Mouse (Mus musculus): ENCODE results near the gene Gm5849. TPM values are rescaled to one million over a fixed set of nuclear protein-coding genes. Genes with fewer than 3 reads are reported as not detected.
"Not testable (repeated sequence)": the region's sequence is repeated elsewhere in the genome, so short reads cannot be mapped to it uniquely, and the experiment has no call there.

Gm5849 gene
- total RNA-seq (2012; rRNA removed) (not detected in 2 replicates), total RNA-seq (2014; rRNA removed) (not detected in 2 replicates), polyA plus RNA-seq (2012; ENCODE audit: insufficient read length, low read depth) (not detected in 2 replicates)

- H3K4me2 ChIP-seq (ENCODE audit: insufficient read depth, low read depth, poor library complexity, severe bottlenecking); dilution Hi-C loops (cut with MboI; ENCODE audit: extremely low pct_ligation_motif_present, extremely low pct_unique_long_range_greater_than_20kb, low sequenced_read_pairs): not testable (repeated sequence)
These were observed at the start of gene Gm5849 for GRCm38 (mm10) chr3:90777776-90778175. Gene Gm5849 (minus strand): TSS chr3:90777876.

GRCm38 (mm10) chr3:90749658-90750057, 28.0 kb downstream of the Gm5849 start:
- Histone ChIP-seq H3K27ac (ENCODE audit: insufficient read depth, low read depth) (no peak overlapping the region), H3K9ac (ENCODE audit: insufficient read depth, low read depth) (no peak overlapping the region), H3K79me2 (replicated peaks; ENCODE audit: control insufficient read depth, extremely low read depth, insufficient read depth, poor library complexity, severe bottlenecking) (no peaks in the 10 kb centered on the region), H3K9me3 (replicated peaks; ENCODE audit: low read length) (no peaks in the 10 kb centered on the region), H3K27me3 (replicated peaks) (peaks cover 44% of the 10 kb centered on the region), H3K4me2 (ENCODE audit: insufficient read depth, low read depth, poor library complexity, severe bottlenecking) (no peak overlapping the region), H3K36me3 (replicated peaks in 1 of 2; ENCODE audit: control insufficient read depth in 1 of 2, insufficient read depth in 1 of 2, low read length in 1 of 2) (no peaks in the 10 kb centered on the region), H3K4me1 (ENCODE audit: control insufficient read depth in 1 of 2, insufficient read depth in 2 of 2) (no peaks in the 10 kb centered on the region), H3K4me3 (replicated peaks in 1 of 3; ENCODE audit: low read depth in 2 of 3, low read length in 2 of 3, poor library complexity in 1 of 3) (no peak overlapping the region)
- DNase-seq (ENCODE audit: extremely low read depth): no peak
- TF ChIP-seq EP300 (IDR thresholded peaks at IDR 0.05; ENCODE audit: low read length): no peak
- no peak for TF ChIP-seq TBP (conservative IDR thresholded peaks at IDR 0.05; ENCODE audit: low read depth, low read length)
- no peak for TF ChIP-seq CTCF (conservative IDR thresholded peaks at IDR 0.05 in 1 of 2, IDR thresholded peaks at IDR 0.05 in 1 of 2; ENCODE audit: low read depth in 2 of 2, low read length in 2 of 2)
- TF ChIP-seq PAX5 (IDR thresholded peaks at IDR 0.05; ENCODE audit: low read length): no peak
- TF ChIP-seq CHD2 (IDR thresholded peaks at IDR 0.05; ENCODE audit: low read length): no peak
- TF ChIP-seq MEF2A (IDR thresholded peaks at IDR 0.05; ENCODE audit: borderline replicate concordance, low read depth, low read length): no peak
- TF ChIP-seq RCOR1 (conservative IDR thresholded peaks at IDR 0.05; ENCODE audit: low read depth, low read length): no peak
- no peak for TF ChIP-seq IRF4 (IDR thresholded peaks at IDR 0.05; ENCODE audit: low read depth, low read length)
- TF ChIP-seq USF1 (IDR thresholded peaks at IDR 0.05; ENCODE audit: low read depth, low read length): no peak
- TF ChIP-seq SMC3 (IDR thresholded peaks at IDR 0.05; ENCODE audit: low read depth, low read length): no peak
- TF ChIP-seq MAX (IDR thresholded peaks at IDR 0.05; ENCODE audit: low read length): no peak
- TF ChIP-seq SIN3A (IDR thresholded peaks at IDR 0.05; ENCODE audit: low read length): no peak
- TF ChIP-seq MAZ (IDR thresholded peaks at IDR 0.05; ENCODE audit: low read depth, low read length): no peak
- TF ChIP-seq ZKSCAN1 (IDR thresholded peaks at IDR 0.05; ENCODE audit: borderline replicate concordance, low read depth, low read length): no peak
- no peak for TF ChIP-seq ZC3H11A (IDR thresholded peaks at IDR 0.05; ENCODE audit: low read depth, low read length)
- no peak for TF ChIP-seq MYC (IDR thresholded peaks at IDR 0.05; ENCODE audit: low read depth, low read length)
- in situ Hi-C loops (cut with MboI; ENCODE audit: low pct_ligation_motif_present, low pct_unique_long_range_greater_than_20kb, low sequenced_read_pairs): no loop called here
- dilution Hi-C loops (cut with MboI; ENCODE audit: extremely low pct_ligation_motif_present, extremely low pct_unique_long_range_greater_than_20kb, low sequenced_read_pairs): no loop called here

More at GRCm38 (mm10) chr3:90777776-90778175, at the start of gene Gm5849:
- H3K79me2 ChIP-seq (replicated peaks; ENCODE audit: control insufficient read depth, extremely low read depth, insufficient read depth, poor library complexity, severe bottlenecking); DNase-seq (ENCODE audit: extremely low read depth); H3K4me1 ChIP-seq (ENCODE audit: control insufficient read depth in 1 of 2, insufficient read depth in 2 of 2); H3K9me3 ChIP-seq (replicated peaks; ENCODE audit: low read length); H3K4me3 ChIP-seq (replicated peaks in 1 of 3; ENCODE audit: low read depth in 2 of 3, low read length in 2 of 3, poor library complexity in 1 of 3); H3K27me3 ChIP-seq (replicated peaks); H3K9ac ChIP-seq (ENCODE audit: insufficient read depth, low read depth); H3K36me3 ChIP-seq (replicated peaks in 1 of 2; ENCODE audit: control insufficient read depth in 1 of 2, insufficient read depth in 1 of 2, low read length in 1 of 2); in situ Hi-C loops (cut with MboI; ENCODE audit: low pct_ligation_motif_present, low pct_unique_long_range_greater_than_20kb, low sequenced_read_pairs); H3K27ac ChIP-seq (ENCODE audit: insufficient read depth, low read depth): not testable (repeated sequence)

Measured in CH12.LX (cell line).